Mouse (Mus musculus): ENCODE results near the gene Zfp541.

Gene Zfp541

GRCm38 (mm10) chr7:16128344-16128743 is 66.7 kb downstream of the Zfp541 start:
- no peak for DNase-seq (ENCODE audit: low read depth, low spot score)

DNA sequence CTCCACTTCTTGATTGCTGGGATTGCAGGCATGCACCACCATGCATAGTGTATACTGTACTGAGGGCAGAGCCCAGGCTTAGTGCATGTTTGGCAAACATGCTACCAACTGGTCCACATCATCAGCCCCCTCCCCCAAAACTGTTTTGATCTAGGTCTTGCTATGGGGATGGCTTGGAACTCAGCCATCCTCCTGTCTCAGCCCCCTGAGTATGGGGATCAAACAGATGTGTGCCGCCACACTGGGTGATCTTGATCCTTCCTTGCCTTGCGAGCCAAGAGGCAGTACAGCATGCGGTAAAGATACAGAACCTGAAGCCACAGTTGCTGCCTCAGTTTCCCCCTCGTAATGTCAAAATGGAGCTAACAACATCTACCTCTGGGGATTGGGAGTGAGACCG is 67.3 kb downstream of the Zfp541 start:
- DNase-seq (ENCODE audit: low read depth, low spot score): no peak

DNA sequence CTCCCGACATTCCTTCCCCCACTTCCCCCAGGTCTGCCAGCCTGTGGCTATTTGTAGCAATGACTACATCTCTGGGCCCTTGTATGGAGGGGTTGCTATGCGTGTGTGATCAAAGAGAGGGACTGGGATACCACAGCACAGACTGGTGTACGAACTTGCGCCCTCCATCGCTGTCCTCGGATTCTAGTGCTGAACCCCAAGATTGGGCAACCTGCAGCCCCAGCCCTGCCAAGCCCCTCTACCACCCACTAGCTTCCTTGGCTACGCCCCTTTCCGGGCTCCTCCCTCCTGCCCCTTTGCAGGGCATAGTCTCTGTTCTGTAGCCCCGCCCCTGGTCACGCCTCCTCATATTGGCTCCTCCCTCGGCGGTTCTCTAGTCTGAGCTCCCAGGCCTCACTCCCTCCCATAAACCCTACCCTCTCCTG is 67.8 kb downstream of the Zfp541 start, which contains the start of gene Slc8a2:
Slc8a2 (plus strand) TSS at position 406 of the 425 bp plus-strand sequence.
- peak; percentile 71 for DNase-seq (ENCODE audit: low read depth, low spot score)

DNA sequence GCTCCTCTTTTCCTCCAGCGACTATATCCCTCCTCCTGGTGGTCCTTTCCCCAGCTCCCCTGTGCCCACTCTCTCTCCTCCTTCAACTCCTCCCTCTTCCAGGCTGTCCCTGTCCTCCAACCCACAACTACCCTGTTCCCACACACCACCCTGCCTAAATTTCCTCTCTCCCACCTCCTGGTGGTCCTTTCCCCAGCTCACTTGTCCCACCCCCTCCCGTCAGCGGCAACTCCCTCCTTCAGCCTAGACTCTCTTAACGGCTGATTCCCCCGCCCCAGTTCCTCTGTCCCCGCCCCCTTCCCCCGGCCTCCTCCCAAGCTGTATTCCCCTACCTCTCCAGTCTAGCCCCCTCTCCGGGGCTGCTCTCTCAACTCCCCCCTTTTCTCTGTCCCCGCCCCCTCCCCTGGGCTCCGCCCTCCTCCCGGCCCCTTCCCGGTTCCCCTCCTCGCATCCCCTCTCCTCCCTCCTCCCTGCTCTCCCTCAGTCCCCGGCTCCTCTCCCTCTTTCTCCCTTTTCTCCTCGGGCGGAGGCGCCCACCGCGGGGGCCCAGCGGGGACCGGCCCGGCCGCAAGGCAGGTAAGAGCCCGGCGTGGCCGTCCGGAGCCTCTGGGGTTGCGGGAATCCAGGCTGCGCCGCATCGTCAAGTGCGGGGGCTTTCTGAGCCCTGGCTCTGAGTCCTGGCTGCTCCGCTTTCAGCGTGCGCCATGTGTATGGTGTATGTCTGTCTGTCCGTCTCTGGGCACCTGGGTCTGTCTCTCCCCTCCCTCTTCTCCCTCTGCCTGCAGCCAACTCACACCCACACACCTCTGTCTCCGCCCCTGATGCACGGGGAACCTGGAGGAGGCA is 68.5 kb downstream of the Zfp541 start:
- peak; percentile 75 for DNase-seq (ENCODE audit: low read depth, low spot score)

DNA sequence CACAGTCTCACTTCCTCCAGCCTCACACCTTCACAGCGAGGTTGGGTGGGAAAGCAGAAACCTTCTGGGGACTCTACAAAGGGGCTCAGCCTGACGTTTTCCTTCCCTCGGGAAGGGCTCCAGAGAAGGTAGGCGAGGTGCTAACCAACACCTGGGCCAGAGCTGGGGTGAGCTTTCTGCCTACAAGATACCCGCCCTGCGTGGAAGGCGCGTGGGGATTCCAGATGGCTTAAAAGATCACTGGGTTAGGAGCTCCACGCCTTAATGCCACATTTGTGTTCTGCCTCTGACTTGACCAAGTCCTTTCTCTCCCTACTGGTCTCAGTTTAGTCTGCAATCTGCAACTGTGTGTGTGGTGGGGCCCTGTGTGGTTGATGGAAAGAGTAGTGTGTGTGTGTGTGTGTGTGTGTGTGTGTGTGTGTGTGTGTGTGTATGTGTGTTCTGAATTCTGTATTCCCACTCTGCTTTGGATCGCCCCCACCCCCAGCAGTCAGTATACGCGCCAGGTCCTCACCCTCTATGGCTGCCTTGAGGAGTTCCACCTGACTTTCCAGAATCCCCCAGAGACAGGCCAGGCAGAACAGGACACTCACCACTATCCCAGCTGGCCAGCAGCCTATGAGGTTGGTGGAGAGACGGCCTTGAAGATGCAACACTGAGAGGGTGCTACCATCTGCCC is 69.5 kb downstream of the Zfp541 start:
- DNase-seq (ENCODE audit: low read depth, low spot score): no peak

DNA sequence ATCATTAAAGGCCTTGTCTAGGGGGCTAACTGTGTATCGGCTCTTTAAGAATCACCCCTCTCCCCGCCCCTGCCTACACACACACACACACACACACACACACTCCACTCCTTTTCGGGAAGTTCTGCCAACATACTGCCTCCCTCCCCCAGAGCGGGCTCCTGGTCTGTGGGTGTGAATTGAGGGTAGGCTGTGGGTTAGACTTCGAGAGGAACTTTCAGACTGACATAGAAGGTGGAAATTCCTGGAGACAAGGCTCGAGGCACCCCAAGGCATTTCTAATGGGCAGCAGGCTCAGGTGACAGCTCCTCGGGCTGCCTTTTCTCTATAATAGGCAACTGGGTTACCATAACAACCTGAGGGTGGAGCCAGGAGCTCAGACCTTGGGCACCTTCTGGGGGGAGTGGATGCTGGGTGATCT is 70.6 kb downstream of the Zfp541 start:
- DNase-seq (ENCODE audit: low read depth, low spot score): no peak

- DNase-seq (ENCODE audit: low read depth, low spot score): no peak
These were observed 71.3 kb downstream of the Zfp541 start for GRCm38 (mm10) chr7:16132926-16133325.

GRCm38 (mm10) chr7:16133691-16134090 is 72.1 kb downstream of the Zfp541 start:
- DNase-seq (ENCODE audit: low read depth, low spot score): no peak

DNA sequence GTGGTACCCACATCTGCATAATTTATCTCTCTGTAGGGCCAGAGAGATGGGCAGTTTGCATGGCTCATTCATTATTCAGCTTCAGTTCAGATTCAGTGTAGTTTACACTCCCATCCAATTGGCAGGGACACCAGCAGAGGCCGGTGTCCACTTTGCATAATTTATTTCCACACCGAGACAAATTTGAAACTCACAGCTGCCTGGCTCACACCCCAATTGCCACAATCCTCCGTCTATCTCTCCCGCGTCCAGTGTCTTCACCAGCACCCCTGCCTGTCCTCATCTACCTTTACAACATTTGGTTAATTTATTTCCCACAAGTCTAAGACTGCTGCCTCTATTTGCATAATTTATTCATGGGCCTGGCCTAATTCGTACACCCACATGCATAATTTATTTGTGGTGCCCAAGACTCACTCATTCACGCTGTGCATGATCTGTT is 73.4 kb downstream of the Zfp541 start:
- no peak for DNase-seq (ENCODE audit: low read depth, low spot score)
